Mouse (Mus musculus) thymus, adult 2 months (tissue): ENCODE data around the gene Hrct1. TPM values are rescaled to one million over a fixed set of nuclear protein-coding genes. Genes with fewer than 3 reads are reported as not detected.

Source experiments
- DNase-seq: peaks from one replicate; pipeline ENCODE4 v3.0.0; 2021
- H3K27ac ChIP-seq: fragments of 200-500 bp; 2 replicates; pipeline ENCODE4 v1.5.1; 2012; ENCODE audit warnings: low read length, control low read depth; ENCODE audit not compliant: control insufficient read depth, insufficient read depth
- H3K27me3 ChIP-seq: fragments of 200-500 bp; 2 replicates; pipeline ENCODE4 v1.6.1; 2012; ENCODE audit warnings: mild to moderate bottlenecking, low read length, moderate library complexity, mixed read lengths; ENCODE audit not compliant: control insufficient read depth, insufficient read depth
- H3K36me3 ChIP-seq: fragments of 200-500 bp; 2 replicates; pipeline ENCODE4 v1.6.1; 2012; ENCODE audit warnings: mild to moderate bottlenecking, low read length, moderate library complexity; ENCODE audit not compliant: control insufficient read depth, insufficient read depth
- H3K4me1 ChIP-seq: fragments of 200-500 bp; replicated peaks from 2 replicates; pipeline ENCODE4 v1.6.1; 2012; ENCODE audit warnings: low read length; ENCODE audit not compliant: control insufficient read depth, insufficient read depth
- H3K4me3 ChIP-seq: fragments of 200-500 bp; 2 replicates; pipeline ENCODE4 v1.5.1; 2012; ENCODE audit warnings: mild to moderate bottlenecking, low read length, control low read depth, moderate library complexity; ENCODE audit not compliant: control insufficient read depth, insufficient read depth
- CTCF ChIP-seq: fragments of 200-500 bp; IDR thresholded peaks from 2 replicates; pipeline ENCODE4 v1.5.1; 2012; ENCODE audit warnings: mild to moderate bottlenecking, control low read depth, low read length, moderate library complexity, borderline replicate concordance; ENCODE audit not compliant: control insufficient read depth, poor library complexity, insufficient read depth; ENCODE audit errors: extremely low read depth
- POLR2A ChIP-seq: fragments of 200-500 bp; IDR thresholded peaks from 2 replicates; pipeline ENCODE4 v1.6.1; 2012; ENCODE audit warnings: mild to moderate bottlenecking, low read length, control low read depth, moderate library complexity; ENCODE audit not compliant: control insufficient read depth, poor library complexity, insufficient read depth; ENCODE audit errors: extremely low read depth
- WGBS: fragments of 180-500 bp; shearing (Covaris S2); methylation state at CpG from one replicate; pipeline ENCODE4 v1.1.7; 2018; 5-methylcytosine and 5-hydroxymethylcytosine counted together
- polyA plus RNA-seq: library from polyadenylated mRNA; depleted of rRNA; stranded (reverse); fragments of >200 nt; gene quantifications from 2 replicates; pipeline ENCODE4 v1.2.3, GENCODE M21; 2012; rRNA removed

Gene Hrct1
- 1.2 and 1.8 TPM in 2 replicates for polyA plus RNA-seq

DNA sequence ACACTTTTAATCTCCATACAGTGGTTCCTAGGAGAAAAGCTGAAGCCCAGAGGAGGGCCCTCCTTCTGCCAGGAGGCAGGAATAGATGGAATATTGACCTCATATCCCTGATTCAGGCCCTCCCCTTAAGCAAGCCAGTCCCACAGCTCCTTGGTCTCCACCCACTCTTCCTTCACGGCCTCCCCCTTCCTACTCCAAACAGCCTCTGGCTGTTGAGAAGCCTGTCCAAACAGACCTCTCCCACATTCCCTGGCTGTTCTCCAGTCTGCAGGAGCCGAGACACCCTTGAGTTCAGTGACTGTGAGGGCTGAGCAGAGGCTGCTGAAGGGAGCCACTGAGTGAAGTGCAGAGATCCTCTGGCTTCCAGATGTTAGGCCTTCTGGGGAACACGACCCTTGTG lies at the start of gene Hrct1:
Gene Hrct1, plus strand, starts transcription at position 194 of the 400 bp plus-strand sequence.
- 82% methylated on average over 3 of the region's 3 CpGs for WGBS
- no peaks in the 10 kb centered on the region for H3K27me3 ChIP-seq
- H3K27ac ChIP-seq = no peak within 1 kb of the TSS
- H3K4me1 ChIP-seq = no peaks in the 10 kb centered on the region
- no peak within 1 kb of the TSS for H3K4me3 ChIP-seq
- H3K36me3 ChIP-seq = no peaks in the 10 kb centered on the region
- no peak for DNase-seq
- TF ChIP-seq CTCF = no peak
- no peak for TF ChIP-seq POLR2A

GRCm38 (mm10) chr4:43678541-43678940 lies 48.4 kb upstream of the Hrct1 start:
- 94% methylated on average over 6 of the region's 6 CpGs for WGBS
- no peak for TF ChIP-seq CTCF
- no peak for TF ChIP-seq POLR2A
- no peaks in the 10 kb centered on the region for H3K27me3 ChIP-seq

DNA sequence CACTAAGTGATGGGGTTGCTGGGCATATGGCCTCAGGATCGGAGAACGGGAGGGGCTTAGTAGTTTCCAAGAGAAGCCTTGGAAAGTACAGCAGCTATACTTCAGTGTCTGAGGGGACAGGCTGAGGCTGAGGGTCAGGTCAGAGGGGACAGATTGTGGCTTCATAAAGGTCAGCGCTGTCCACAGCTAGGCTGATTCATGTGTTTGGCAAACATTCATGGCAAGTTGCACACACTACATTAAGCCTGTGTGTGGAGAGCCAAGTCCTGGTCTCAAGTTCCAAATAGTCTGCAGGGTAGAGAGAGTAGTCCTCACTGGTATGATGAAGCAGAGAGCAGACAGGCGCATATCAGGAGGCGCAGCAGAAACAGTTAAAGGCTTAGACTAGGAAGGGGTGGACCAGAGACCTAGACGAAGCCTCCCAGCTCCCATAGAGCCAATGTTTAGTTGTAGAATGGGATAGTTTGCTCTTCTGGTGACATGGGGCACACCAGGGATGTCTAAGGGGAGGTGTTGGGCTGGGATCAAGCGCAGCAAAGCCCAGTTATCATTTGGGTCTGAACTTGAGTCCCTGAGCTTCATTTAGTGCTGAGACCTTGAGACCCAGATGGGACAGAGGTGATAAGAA lies 47.5 kb upstream of the Hrct1 start:
- Histone ChIP-seq H3K27me3 (no peaks in the 10 kb centered on the region), H3K36me3 (no peaks in the 10 kb centered on the region), H3K27ac (no peak overlapping the region), H3K4me3 (no peak overlapping the region), H3K4me1 (no peaks in the 10 kb centered on the region)
- TF ChIP-seq CTCF (no peak), POLR2A (no peak)
- WGBS = 97% methylated on average over 7 of the region's 7 CpGs
- DNase-seq = no peak

More at GRCm38 (mm10) chr4:43678541-43678940, 48.4 kb upstream of the Hrct1 start:
- Histone ChIP-seq H3K4me3 (no peak overlapping the region), H3K4me1 (no peaks in the 10 kb centered on the region), H3K36me3 (no peaks in the 10 kb centered on the region), H3K27ac (no peak overlapping the region)
- no peak for DNase-seq

GRCm38 (mm10) chr4:43690021-43690420 lies 37.0 kb upstream of the Hrct1 start:
- TF ChIP-seq POLR2A (no peak), CTCF (no peak)
- DNase-seq = no peak
- Histone ChIP-seq H3K36me3 (no peaks in the 10 kb centered on the region), H3K4me3 (no peak overlapping the region), H3K27me3 (no peaks in the 10 kb centered on the region), H3K4me1 (no peaks in the 10 kb centered on the region), H3K27ac (no peak overlapping the region)
- WGBS = 96% methylated on average over 17 of the region's 17 CpGs

DNA sequence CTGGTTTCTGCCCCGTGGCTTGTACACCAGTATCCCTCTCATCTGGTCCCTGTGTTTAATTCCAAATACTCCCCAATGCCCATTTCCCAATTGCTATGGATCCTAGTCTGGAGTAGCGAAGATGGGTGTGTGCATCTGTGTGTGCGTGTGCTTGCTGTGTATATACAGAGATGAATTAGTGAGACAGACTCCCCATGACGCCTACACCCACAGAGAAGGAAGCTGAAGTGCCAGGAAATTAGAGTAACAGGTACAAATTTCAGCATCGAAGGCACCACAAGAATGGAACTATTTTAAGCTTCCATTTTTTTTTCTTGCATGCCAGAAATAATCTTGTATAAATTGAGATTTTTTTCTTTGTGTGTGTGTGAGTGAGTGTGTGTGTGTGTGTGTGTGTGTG lies 36.0 kb upstream of the Hrct1 start:
- no peak overlapping the region for H3K4me3 ChIP-seq
- H3K27me3 ChIP-seq = no peaks in the 10 kb centered on the region
- 73% methylated on average over 5 of the region's 5 CpGs for WGBS
- TF ChIP-seq CTCF (no peak), POLR2A (no peak)
- H3K27ac ChIP-seq = no peak overlapping the region
- DNase-seq = no peak
- no peaks in the 10 kb centered on the region for H3K4me1 ChIP-seq
- H3K36me3 ChIP-seq = no peaks in the 10 kb centered on the region

- DNase-seq = no peak
- 63% methylated on average over 5 of the region's 5 CpGs for WGBS
- no peak overlapping the region for H3K4me3 ChIP-seq
- H3K27me3 ChIP-seq = no peaks in the 10 kb centered on the region
- no peaks in the 10 kb centered on the region for H3K36me3 ChIP-seq
- H3K4me1 ChIP-seq = no peaks in the 10 kb centered on the region
- H3K27ac ChIP-seq = no peak overlapping the region
- TF ChIP-seq POLR2A = no peak
- TF ChIP-seq CTCF = no peak
These were observed 33.2 kb upstream of the Hrct1 start for GRCm38 (mm10) chr4:43693806-43694241.
